ENCODE assay signal across 9 mouse cellular contexts in genomic region chr9:30438505-30438904, GRCm38 (mm10). TPM values are rescaled to one million over a fixed set of nuclear protein-coding genes. Genes with fewer than 3 reads are reported as not detected.
DNase-seq lines count a peak whose midpoint lies in the region; ATAC-seq lines count a peak whose summit lies in the region.
"Had no signal": no experiment of that assay in that cellular context is flagged by ENCODE, and none has a peak within 500 bp of the region (broad histone marks: within the 10 kb centered on the region; RNA-seq: fewer than 3 reads in every experiment).

No protein-coding gene starts in this region.

- ATAC-seq in kidney, embryonic 14.5 days (ENCODE audit: low FRiP score, low TSS enrichment): no peak
- ATAC-seq in inflammation-experienced regulatory T-cells, adult 6 months: peak; percentile 60
- ATAC-seq in neural tube, embryonic 15.5 days (ENCODE audit: low FRiP score): no peak

- no peak overlapping the region for H3K27ac ChIP-seq in kidney, embryonic 14.5 days (ENCODE audit: low read depth, low read length)
- no peak overlapping the region for H3K27ac ChIP-seq in neural tube, embryonic 15.5 days (replicated peaks)
- H3K27ac ChIP-seq: heart, embryonic 13.5 days had no signal

- H3K36me3 ChIP-seq in kidney, embryonic 14.5 days (ENCODE audit: control insufficient read depth, insufficient read depth, low read length): peaks cover 85% of the 10 kb centered on the region
- peaks cover 75% of the 10 kb centered on the region for H3K36me3 ChIP-seq in neural tube, embryonic 15.5 days

- peak; percentile 39 for DNase-seq in adrenal gland, postnatal 10 days
- no peak for DNase-seq in adrenal gland, adult 8-10 months
- peak; percentile 15 to 39 for DNase-seq in kidney, adult 8-10 months
- DNase-seq in NIH3T3 (ENCODE audit: low read depth): peak; percentile 54
- DNase-seq in mesoderm, embryonic 11.5 days (ENCODE audit: low read depth, low spot score): peak; percentile 41

- WGBS in kidney, embryonic 14.5 days: 64% methylated on average over 3 of the region's 3 CpGs
- 71% methylated on average over 3 of the region's 3 CpGs for WGBS in neural tube, embryonic 15.5 days

- no peaks in the 10 kb centered on the region for H3K27me3 ChIP-seq in kidney, embryonic 14.5 days (ENCODE audit: control insufficient read depth, insufficient read depth, low read length)
- no peaks in the 10 kb centered on the region for H3K27me3 ChIP-seq in neural tube, embryonic 15.5 days (replicated peaks)
- H3K27me3 ChIP-seq: heart, embryonic 13.5 days had no signal

- no peak overlapping the region for H3K4me3 ChIP-seq in kidney, embryonic 14.5 days (ENCODE audit: low read length)
- H3K4me3 ChIP-seq in neural tube, embryonic 15.5 days (replicated peaks): no peak overlapping the region
- H3K4me3 ChIP-seq: heart, embryonic 13.5 days had no signal

- no peaks in the 10 kb centered on the region for H3K9me3 ChIP-seq in kidney, embryonic 14.5 days (ENCODE audit: control insufficient read depth, low read length)
- H3K9me3 ChIP-seq in neural tube, embryonic 15.5 days (replicated peaks): no peaks in the 10 kb centered on the region
- H3K9me3 ChIP-seq: heart, embryonic 13.5 days had no signal

- H3K4me1 ChIP-seq in kidney, embryonic 14.5 days (ENCODE audit: control insufficient read depth, insufficient read depth, low read length): no peaks in the 10 kb centered on the region
- no peaks in the 10 kb centered on the region for H3K4me1 ChIP-seq in neural tube, embryonic 15.5 days
- H3K4me1 ChIP-seq: heart, embryonic 13.5 days had no signal

- H3K4me2 ChIP-seq in kidney, embryonic 14.5 days (replicated peaks; ENCODE audit: low read depth, low read length): no peak overlapping the region
- no peak overlapping the region for H3K4me2 ChIP-seq in neural tube, embryonic 15.5 days
- H3K4me2 ChIP-seq: heart, embryonic 13.5 days had no signal

- H3K9ac ChIP-seq in kidney, embryonic 14.5 days (ENCODE audit: low read depth, low read length): no peak overlapping the region
- no peak overlapping the region for H3K9ac ChIP-seq in neural tube, embryonic 15.5 days (replicated peaks)
- H3K9ac ChIP-seq: heart, embryonic 13.5 days had no signal

RNA-seq across cellular contexts. Expression of gene Snx19, which starts 11.6 kb away (rescaled TPM):
- 10 to 100 TPM; 20.3 to 24.6 TPM for total RNA-seq in adrenal gland, postnatal 10 days (2021)
- 10 to 100 TPM; 34.7 to 44.4 (median 43.2) TPM for total RNA-seq in adrenal gland, adult 8-10 months (2022)
- 9.6 and 23.4 TPM in 2 replicates for polyA plus RNA-seq in kidney, embryonic 14.5 days (2014; fragmentation: Nextera tagmentation; extraction: Ambion mirVana)
- polyA plus RNA-seq in inflammation-experienced regulatory T-cells, adult 6 months (2017; shearing (Covaris generic)): 10 to 100 TPM; 12.0 to 15.1 (median 12.8) TPM
- polyA plus RNA-seq in neural tube, embryonic 15.5 days (2015; fragmentation: Nextera tagmentation; extraction: Ambion mirVana): 21.9 TPM in 2 replicates
